Mouse (Mus musculus): ENCODE measurements around the gene Lrrc28. TPM values are rescaled to one million over a fixed set of nuclear protein-coding genes. Genes with fewer than 3 reads are reported as not detected.

Gene Lrrc28
- polyA plus RNA-seq, 1 experiment from 2014 or later: 11.5 TPM

Other genes starting within 250 kb of the Lrrc28 start
- gene Ttc23, start 2.1 kb upstream of the Lrrc28 start, polyA plus RNA-seq (2015; fragmentation: Nextera tagmentation; extraction: Ambion mirVana): 15.7 and 20.4 TPM in 2 replicates
- gene Synm, start 114.5 kb upstream of the Lrrc28 start, polyA plus RNA-seq (2015; fragmentation: Nextera tagmentation; extraction: Ambion mirVana): 2.5 and 3.1 TPM in 2 replicates